9 mouse cellular contexts compared by ENCODE assay signal in the genomic region with DNA sequence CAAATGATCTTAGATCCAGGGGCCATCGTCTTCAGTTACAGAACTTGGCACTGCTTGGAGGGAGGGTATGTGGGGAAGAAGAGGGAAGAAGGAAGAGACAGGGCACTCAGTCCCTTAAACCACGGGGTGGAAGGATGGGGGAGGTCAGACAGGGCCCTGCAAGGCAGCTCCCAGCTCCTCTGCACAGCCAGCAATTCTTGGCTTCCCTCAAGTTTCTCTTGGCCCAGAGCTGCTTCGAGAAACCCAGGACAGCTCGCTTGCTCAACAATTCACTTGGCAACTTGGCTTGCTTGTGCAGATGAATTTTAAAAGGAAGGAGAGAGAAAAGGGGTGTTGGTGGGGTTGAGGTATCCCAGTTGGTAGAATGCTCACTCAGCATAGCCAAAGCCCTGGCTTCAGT.
DNase-seq lines count a peak whose midpoint lies in the region; ATAC-seq lines count a peak whose summit lies in the region.
"Had no signal": no experiment of that assay in that cellular context is flagged by ENCODE, and none has a peak within 500 bp of the region (broad histone marks: within the 10 kb centered on the region; RNA-seq: fewer than 3 reads in every experiment).

No protein-coding gene starts in this region.

- H3K27me3 ChIP-seq in kidney, embryonic 16.5 days (ENCODE audit: insufficient read depth, low read length), result no peaks in the 10 kb centered on the region
- H3K27me3 ChIP-seq in stomach, embryonic 16.5 days (ENCODE audit: control insufficient read depth, insufficient read depth, low read length), result no peaks in the 10 kb centered on the region

- H3K9ac ChIP-seq in kidney, embryonic 16.5 days (replicated peaks; ENCODE audit: low read length), result no peak overlapping the region
- no peak overlapping the region for H3K9ac ChIP-seq in stomach, embryonic 16.5 days (ENCODE audit: low read length)

- H3K36me3 ChIP-seq in kidney, embryonic 16.5 days (ENCODE audit: insufficient read depth, low read length), result no peaks in the 10 kb centered on the region
- no peaks in the 10 kb centered on the region for H3K36me3 ChIP-seq in stomach, embryonic 16.5 days (ENCODE audit: control insufficient read depth, insufficient read depth, low read length)

- WGBS in kidney, embryonic 16.5 days, result 62% methylated on average over 4 of the region's 4 CpGs
- 55% methylated on average over 4 of the region's 4 CpGs for WGBS in stomach, embryonic 16.5 days

- no peak overlapping the region for H3K4me2 ChIP-seq in kidney, embryonic 16.5 days (replicated peaks; ENCODE audit: low read depth, low read length)
- no peak overlapping the region for H3K4me2 ChIP-seq in stomach, embryonic 16.5 days (ENCODE audit: low read depth, low read length)
- H3K4me2 ChIP-seq: midbrain, embryonic 11.5 days had no signal

- H3K9me3 ChIP-seq in kidney, embryonic 16.5 days (ENCODE audit: low read length), result peaks cover 19% of the 10 kb centered on the region
- peaks cover 10% of the 10 kb centered on the region for H3K9me3 ChIP-seq in stomach, embryonic 16.5 days (replicated peaks; ENCODE audit: control insufficient read depth, low read length)

- H3K4me3 ChIP-seq in kidney, embryonic 16.5 days (ENCODE audit: low read length), result no peak overlapping the region
- no peak overlapping the region for H3K4me3 ChIP-seq in stomach, embryonic 16.5 days (replicated peaks; ENCODE audit: low read length)

- peak; percentile 47 for DNase-seq in adrenal gland, adult 2 months
- DNase-seq in adrenal gland, adult 18-20 months (ENCODE audit: low spot score in 2 of 2), result no peak
- DNase-seq in right cerebral cortex, postnatal 10 days (ENCODE audit: low spot score in 2 of 2), result peak; percentile 60 to 71
- no peak for DNase-seq in right cerebral cortex, postnatal 14 days
- no peak for DNase-seq in c-Kit-positive CD71-positive TER-119-positive erythroid progenitor cells, embryonic 14.5 days (ENCODE audit: low spot score)

- peak overlapping the region; percentile 27; the same call in 1 of the 2 replicates for H3K27ac ChIP-seq in kidney, embryonic 16.5 days (ENCODE audit: low read length)
- peak overlapping the region; percentile 44; the same call in 1 of the 2 replicates for H3K27ac ChIP-seq in stomach, embryonic 16.5 days (ENCODE audit: low read length)

- ATAC-seq in kidney, embryonic 16.5 days (ENCODE audit: low FRiP score, low TSS enrichment), result no peak
- ATAC-seq in stomach, embryonic 16.5 days (ENCODE audit: insufficient read depth, low FRiP score), result no peak
- ATAC-seq in activated CD4-positive, CD25-positive, alpha-beta regulatory T cell, adult 4 months, result no peak

- peaks cover 7% of the 10 kb centered on the region for H3K4me1 ChIP-seq in kidney, embryonic 16.5 days (ENCODE audit: insufficient read depth, low read length)
- 0 out of 2 replicates have a peak, but pooled peaks cover 7% of the 10 kb centered on the region for H3K4me1 ChIP-seq in stomach, embryonic 16.5 days (ENCODE audit: control insufficient read depth, insufficient read depth, low read length)

Comparison
In these comparisons a context has a peak if more than half of its experiments do, and no peak if none do; other contexts are left out.
1. DNase-seq: peak in adrenal gland, adult 2 months (single experiment) and right cerebral cortex, postnatal 10 days (2 of 2); none in adrenal gland, adult 18-20 months (0 of 2), right cerebral cortex, postnatal 14 days (single experiment) and c-Kit-positive CD71-positive TER-119-positive erythroid progenitor cells, embryonic 14.5 days (single experiment).